Mouse (Mus musculus) c-Kit-positive CD71-negative TER-119-negative erythroid progenitor cells, embryonic 14.5 days (primary cell): ENCODE results near the gene Hdac4.

Experiments used
- DNase-seq: peaks from one replicate; pipeline ENCODE4 v3.0.0-alpha.2; 2013; ENCODE audit warnings: low read depth

The Hdac4 gene

GRCm38 (mm10) chr1:92178021-92178895 lies 17.2 kb downstream of the Hdac4 start:
- DNase-seq, result no peak

GRCm38 (mm10) chr1:92177599-92177998 lies 17.9 kb downstream of the Hdac4 start:
- no peak for DNase-seq

GRCm38 (mm10) chr1:92177196-92177595 lies 18.3 kb downstream of the Hdac4 start:
- no peak for DNase-seq

- no peak for DNase-seq
These were observed 20.2 kb downstream of the Hdac4 start for GRCm38 (mm10) chr1:92175266-92175665.

GRCm38 (mm10) chr1:92174898-92175255 lies 20.6 kb downstream of the Hdac4 start:
- no peak for DNase-seq

GRCm38 (mm10) chr1:92174251-92174897 lies 21.1 kb downstream of the Hdac4 start:
- DNase-seq, result no peak

GRCm38 (mm10) chr1:92170616-92171235 lies 24.8 kb downstream of the Hdac4 start:
- no peak for DNase-seq

- no peak for DNase-seq
These were observed 25.8 kb downstream of the Hdac4 start for GRCm38 (mm10) chr1:92169776-92170055.

GRCm38 (mm10) chr1:92168900-92169775 lies 26.4 kb downstream of the Hdac4 start:
- DNase-seq, result no peak

- DNase-seq, result no peak
These were observed 31.6 kb downstream of the Hdac4 start for GRCm38 (mm10) chr1:92163932-92164331.

- no peak for DNase-seq
These were observed 35.7 kb downstream of the Hdac4 start for GRCm38 (mm10) chr1:92159804-92160203.

GRCm38 (mm10) chr1:92150201-92150600 lies 45.3 kb downstream of the Hdac4 start:
- DNase-seq, result no peak

- DNase-seq, result no peak
These were observed 47.0 kb downstream of the Hdac4 start for GRCm38 (mm10) chr1:92148527-92148926.

GRCm38 (mm10) chr1:92144868-92145534 lies 50.5 kb downstream of the Hdac4 start:
- DNase-seq, result no peak

- no peak for DNase-seq
These were observed 52.1 kb downstream of the Hdac4 start for GRCm38 (mm10) chr1:92143331-92143895.

GRCm38 (mm10) chr1:92142793-92143192 lies 52.7 kb downstream of the Hdac4 start:
- DNase-seq, result no peak

GRCm38 (mm10) chr1:92139001-92139400 lies 56.5 kb downstream of the Hdac4 start:
- DNase-seq, result no peak

GRCm38 (mm10) chr1:92137136-92137848 lies 58.2 kb downstream of the Hdac4 start:
- DNase-seq, result no peak

- DNase-seq, result no peak
These were observed 59.1 kb downstream of the Hdac4 start for GRCm38 (mm10) chr1:92136362-92136761.

GRCm38 (mm10) chr1:92132181-92132580 lies 63.3 kb downstream of the Hdac4 start:
- DNase-seq, result no peak
